Mouse (Mus musculus): Measurements from ENCODE around the gene Nat8f4.

DNA sequence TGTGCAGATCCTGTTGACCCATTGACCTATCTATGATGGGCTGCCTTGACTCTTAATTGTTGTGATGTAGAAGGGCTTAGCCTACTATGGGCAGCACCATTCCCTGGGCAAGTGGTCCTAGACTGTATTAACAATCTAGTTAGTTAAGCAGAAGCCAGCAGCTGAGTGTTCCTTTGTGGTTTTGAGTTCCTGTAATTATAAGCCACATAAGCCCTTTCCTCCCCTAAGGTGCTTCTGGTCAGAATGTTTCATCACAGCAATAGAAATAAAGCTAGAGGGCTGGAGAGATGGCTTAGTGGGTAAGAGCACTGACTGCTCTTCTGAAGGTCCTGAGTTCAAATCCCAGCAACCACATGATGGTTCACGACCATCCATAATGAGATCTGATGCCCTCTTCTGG, 19.0 kb upstream of the Nat8f4 start:
- TF ChIP-seq CTCF (conservative IDR thresholded peaks at IDR 0.05; ENCODE audit: low read length) (no peak), NANOG (IDR thresholded peaks at IDR 0.05; ENCODE audit: borderline replicate concordance, low read length) (no peak), POU5F1 (IDR thresholded peaks at IDR 0.05; ENCODE audit: borderline replicate concordance, low read length) (no peak)

All from E14TG2a.4 (cell line).